Mouse (Mus musculus) cerebellum, adult 2 months (tissue): ENCODE data around the gene Itpkb.

Experiments
- CTCF ChIP-seq: fragments of 200-500 bp; IDR thresholded peaks from 2 replicates; pipeline ENCODE4 v1.5.1; 2011; ENCODE audit warnings: low read depth, mild to moderate bottlenecking, control low read depth, low read length, moderate library complexity, borderline replicate concordance; ENCODE audit not compliant: insufficient read depth
- POLR2A ChIP-seq: fragments of 200-500 bp; IDR thresholded peaks from 2 replicates; pipeline ENCODE4 v1.6.1; 2011; ENCODE audit warnings: low read length, control low read depth, borderline replicate concordance; ENCODE audit not compliant: insufficient read depth

DNA sequence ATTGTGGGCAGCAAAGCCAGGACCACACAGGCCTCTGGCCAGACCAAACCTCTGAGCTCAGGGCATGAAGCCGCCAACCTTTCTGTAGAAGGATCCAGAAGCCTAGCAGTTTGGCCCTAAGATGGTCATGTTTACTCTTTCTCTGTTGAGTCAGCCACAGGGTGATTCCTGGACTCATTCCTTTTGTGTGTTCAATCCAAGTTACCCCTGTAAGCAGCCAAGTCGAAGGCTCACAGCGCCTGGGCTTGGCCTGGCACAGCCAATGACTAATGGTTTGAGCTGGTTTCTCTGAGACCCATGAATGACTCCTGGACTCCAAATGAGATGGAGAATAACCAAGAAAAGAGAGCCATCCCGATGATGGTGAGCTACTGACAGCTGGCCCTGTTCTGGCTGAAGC is 137.7 kb downstream of the Itpkb start:
- TF ChIP-seq POLR2A (no peak), CTCF (no peak)
